22 mouse cellular contexts compared by ENCODE assay signal in the genomic region with DNA sequence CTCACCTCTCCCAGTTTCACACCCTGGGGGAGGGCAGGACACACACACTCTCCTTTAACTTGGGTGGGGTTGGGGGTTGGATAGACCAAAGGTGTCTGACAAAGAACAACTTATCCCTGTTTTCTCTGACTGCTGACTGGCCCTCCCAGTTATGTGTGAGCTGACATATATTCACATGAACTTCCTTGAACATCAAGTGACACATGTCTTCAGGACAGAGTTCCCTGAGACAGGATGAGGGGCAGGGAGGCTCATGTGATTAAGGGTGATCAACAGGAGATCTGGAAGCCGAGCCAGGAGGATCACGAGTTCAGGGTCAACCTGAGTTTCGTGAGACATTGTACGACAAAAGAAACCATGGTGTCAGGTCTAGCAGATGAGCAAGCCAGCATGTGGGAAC. TPM values are rescaled to one million over a fixed set of nuclear protein-coding genes. Genes with fewer than 3 reads are reported as not detected.
DNase-seq lines count a peak whose midpoint lies in the region; ATAC-seq and TF ChIP-seq lines count a peak whose summit lies in the region.
"Had no signal": no experiment of that assay in that cellular context is flagged by ENCODE, and none has a peak within 500 bp of the region (broad histone marks: within the 10 kb centered on the region; RNA-seq: fewer than 3 reads in every experiment).

No protein-coding gene starts in this region.

- H3K4me2 ChIP-seq in intestine, embryonic 15.5 days (replicated peaks): no peak overlapping the region
- H3K4me2 ChIP-seq in intestine, embryonic 16.5 days (ENCODE audit: low read depth, low read length): no peak overlapping the region
- H3K4me2 ChIP-seq: embryonic facial prominence, embryonic 13.5 days; embryonic facial prominence, embryonic 15.5 days; forebrain, embryonic 12.5 days had no signal

- TF ChIP-seq POLR2A in olfactory bulb, adult 2 months (IDR thresholded peaks at IDR 0.05; ENCODE audit: insufficient read depth, low read depth, low read length): no peak
- TF ChIP-seq POLR2A in kidney, adult 2 months (IDR thresholded peaks at IDR 0.05; ENCODE audit: low read depth, low read length): no peak

- no peaks in the 10 kb centered on the region for H3K9me3 ChIP-seq in intestine, embryonic 15.5 days
- H3K9me3 ChIP-seq in intestine, embryonic 16.5 days (ENCODE audit: control insufficient read depth, low read length): no peaks in the 10 kb centered on the region
- H3K9me3 ChIP-seq: embryonic facial prominence, embryonic 13.5 days; embryonic facial prominence, embryonic 15.5 days; forebrain, embryonic 10.5 days; forebrain, embryonic 12.5 days had no signal

- 89% methylated on average over 4 of the region's 4 CpGs for WGBS in intestine, embryonic 15.5 days
- WGBS in intestine, embryonic 16.5 days: 83% methylated on average over 4 of the region's 4 CpGs
- WGBS in olfactory bulb, adult 2 months: 69% methylated on average over 4 of the region's 4 CpGs
- 91% methylated on average over 4 of the region's 4 CpGs for WGBS in kidney, adult 2 months

- H3K9ac ChIP-seq in intestine, embryonic 15.5 days: no peak overlapping the region
- H3K9ac ChIP-seq in intestine, embryonic 16.5 days (ENCODE audit: low read depth, low read length): no peak overlapping the region
- H3K9ac ChIP-seq: embryonic facial prominence, embryonic 13.5 days; embryonic facial prominence, embryonic 15.5 days; forebrain, embryonic 12.5 days had no signal

- peak; percentile 52; the same call in 1 of the 2 replicates for ATAC-seq in intestine, embryonic 15.5 days
- peak; percentile 45 for ATAC-seq in intestine, embryonic 16.5 days
- ATAC-seq: forebrain, embryonic 14.5 days had no signal

- no peaks in the 10 kb centered on the region for H3K36me3 ChIP-seq in intestine, embryonic 15.5 days
- H3K36me3 ChIP-seq in intestine, embryonic 16.5 days (ENCODE audit: control insufficient read depth, insufficient read depth, low read length): no peaks in the 10 kb centered on the region
- no peaks in the 10 kb centered on the region for H3K36me3 ChIP-seq in kidney, adult 2 months (ENCODE audit: control insufficient read depth, insufficient read depth, low read length)
- H3K36me3 ChIP-seq: embryonic facial prominence, embryonic 13.5 days; embryonic facial prominence, embryonic 15.5 days; forebrain, embryonic 10.5 days; forebrain, embryonic 12.5 days had no signal

- no peaks in the 10 kb centered on the region for H3K27me3 ChIP-seq in intestine, embryonic 15.5 days (replicated peaks)
- no peaks in the 10 kb centered on the region for H3K27me3 ChIP-seq in intestine, embryonic 16.5 days (replicated peaks; ENCODE audit: control insufficient read depth, insufficient read depth, low read length)
- H3K27me3 ChIP-seq in kidney, adult 2 months (replicated peaks; ENCODE audit: control insufficient read depth, insufficient read depth, low read length): no peaks in the 10 kb centered on the region
- H3K27me3 ChIP-seq: embryonic facial prominence, embryonic 13.5 days; embryonic facial prominence, embryonic 15.5 days; forebrain, embryonic 12.5 days had no signal

- no peak overlapping the region for H3K4me3 ChIP-seq in intestine, embryonic 15.5 days (replicated peaks)
- H3K4me3 ChIP-seq in intestine, embryonic 16.5 days (ENCODE audit: low read length): no peak overlapping the region
- no peak overlapping the region for H3K4me3 ChIP-seq in olfactory bulb, adult 2 months (ENCODE audit: insufficient read depth, low read depth, low read length)
- no peak overlapping the region for H3K4me3 ChIP-seq in kidney, adult 2 months (ENCODE audit: insufficient read depth, low read depth, low read length)
- H3K4me3 ChIP-seq: embryonic facial prominence, embryonic 13.5 days; embryonic facial prominence, embryonic 15.5 days; erythroblast, embryonic 14.5 days; forebrain, embryonic 10.5 days; forebrain, embryonic 12.5 days had no signal

- no peak for DNase-seq in urinary bladder, adult 18-20 months (ENCODE audit: low spot score in 2 of 2)
- no peak for DNase-seq in kidney, adult 2 months
- no peak for DNase-seq in frontal cortex, postnatal 25 days (ENCODE audit: low spot score in 2 of 2)
- DNase-seq: adrenal gland, adult 2 months; adrenal gland, postnatal 10 days; adrenal gland, postnatal 25 days; cerebellum, adult 11 months; cerebellum, adult 18-20 months; cerebellum, adult 8-10 months; cerebellum, adult 9-11 months; cerebellum, postnatal 14 days; cerebellum, postnatal 36 days; embryo, embryonic 11 days had no signal

- TF ChIP-seq CTCF in olfactory bulb, adult 2 months (IDR thresholded peaks at IDR 0.05; ENCODE audit: insufficient read depth, low read depth, low read length): no peak
- TF ChIP-seq CTCF in kidney, adult 2 months (conservative IDR thresholded peaks at IDR 0.05; ENCODE audit: insufficient read depth, insufficient read length, low read depth, low read length): no peak

- peaks cover 3% of the 10 kb centered on the region for H3K4me1 ChIP-seq in intestine, embryonic 15.5 days (replicated peaks)
- H3K4me1 ChIP-seq in intestine, embryonic 16.5 days (ENCODE audit: control insufficient read depth, insufficient read depth, low read length): peaks cover 15% of the 10 kb centered on the region
- peaks cover 27% of the 10 kb centered on the region for H3K4me1 ChIP-seq in olfactory bulb, adult 2 months (ENCODE audit: control insufficient read depth, insufficient read depth, low read length)
- H3K4me1 ChIP-seq in kidney, adult 2 months (ENCODE audit: control insufficient read depth, insufficient read depth, low read length): no peaks in the 10 kb centered on the region
- H3K4me1 ChIP-seq: forebrain, embryonic 10.5 days; forebrain, embryonic 12.5 days had no signal

- H3K27ac ChIP-seq in intestine, embryonic 15.5 days: no peak overlapping the region
- peak overlapping the region; percentile 50; the same call in 1 of the 2 replicates for H3K27ac ChIP-seq in intestine, embryonic 16.5 days (ENCODE audit: low read length)
- peak overlapping the region; percentile 88 for H3K27ac ChIP-seq in olfactory bulb, adult 2 months (ENCODE audit: insufficient read depth, low read depth, low read length)
- no peak overlapping the region for H3K27ac ChIP-seq in kidney, adult 2 months (ENCODE audit: insufficient read depth, low read depth, low read length)
- H3K27ac ChIP-seq: embryonic facial prominence, embryonic 13.5 days; embryonic facial prominence, embryonic 15.5 days; forebrain, embryonic 10.5 days; forebrain, embryonic 12.5 days had no signal

RNA-seq across cellular contexts. Expression of gene Ksr1, which starts 35.7 kb away (rescaled TPM):
- 3.5 and 4.4 TPM in 2 replicates for polyA plus RNA-seq in intestine, embryonic 15.5 days (2015; fragmentation: Nextera tagmentation; extraction: Ambion mirVana)
- polyA plus RNA-seq in intestine, embryonic 16.5 days (2015; fragmentation: Nextera tagmentation; extraction: Ambion mirVana): 4.1 and 4.6 TPM in 2 replicates
- polyA plus RNA-seq in olfactory bulb, adult 2 months (2012; ENCODE audit: insufficient read depth, insufficient read length, low replicate concordance, missing spikeins): not detected in 2 replicates
- polyA plus RNA-seq in kidney, adult 2 months (2012; rRNA removed): 7.8 and 9.8 TPM in 2 replicates

Comparison
In these comparisons a context has a peak if more than half of its experiments do, and no peak if none do; other contexts are left out.
1. H3K27ac ChIP-seq: peak in intestine, embryonic 16.5 days (single experiment) and olfactory bulb, adult 2 months (single experiment); none in intestine, embryonic 15.5 days (single experiment) and kidney, adult 2 months (single experiment).